Mouse (Mus musculus): Measurements from ENCODE around the gene Tmem127. TPM values are rescaled to one million over a fixed set of nuclear protein-coding genes. Genes with fewer than 3 reads are reported as not detected.

Tmem127 gene
- polyA plus RNA-seq, 1 experiment from 2014 or later, result 30.4 TPM

DNA sequence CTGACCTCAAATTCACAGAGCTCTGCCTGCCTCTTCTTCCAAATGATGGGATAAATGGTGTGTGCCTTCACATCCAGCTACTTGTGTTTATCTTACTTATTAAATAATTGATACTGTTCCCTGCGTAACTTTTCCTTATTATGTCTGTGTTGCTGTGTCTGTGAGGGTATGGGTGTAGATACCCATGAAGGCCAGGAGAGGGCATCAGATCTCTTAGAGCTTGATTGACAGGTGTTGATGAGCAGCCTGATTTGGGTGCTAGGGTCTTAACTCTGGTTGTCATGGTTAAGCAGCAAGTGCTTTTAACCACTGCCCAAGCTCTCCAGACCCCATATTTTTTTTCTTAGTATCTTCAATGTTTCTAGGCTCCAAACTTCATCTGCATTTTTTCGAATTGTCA is 61.0 kb downstream of the Tmem127 start:
- no peaks in the 10 kb centered on the region for H3K4me1 ChIP-seq (ENCODE audit: insufficient read depth, low read depth, low read length)
- no peaks in the 10 kb centered on the region for H3K36me3 ChIP-seq (ENCODE audit: insufficient read depth, low read length)
- no peak for ATAC-seq
- no peaks in the 10 kb centered on the region for H3K27me3 ChIP-seq (replicated peaks; ENCODE audit: insufficient read depth, low read length)
- DNase-seq (ENCODE audit: low spot score), result peak; percentile 53
- no peak overlapping the region for H3K4me2 ChIP-seq (replicated peaks; ENCODE audit: low read depth, low read length)
- 92% methylated on average over 2 of the region's 2 CpGs for WGBS
- no peak overlapping the region for H3K4me3 ChIP-seq (ENCODE audit: low read depth, low read length)
- H3K27ac ChIP-seq (ENCODE audit: low read length), result no peak overlapping the region
- H3K9ac ChIP-seq (replicated peaks; ENCODE audit: low read depth), result no peak overlapping the region
- TF ChIP-seq EP300 (IDR thresholded peaks at IDR 0.05) (no peak), CTCF (IDR thresholded peaks at IDR 0.05) (peak; percentile 69)
- no peaks in the 10 kb centered on the region for H3K9me3 ChIP-seq (ENCODE audit: low read length)

DNA sequence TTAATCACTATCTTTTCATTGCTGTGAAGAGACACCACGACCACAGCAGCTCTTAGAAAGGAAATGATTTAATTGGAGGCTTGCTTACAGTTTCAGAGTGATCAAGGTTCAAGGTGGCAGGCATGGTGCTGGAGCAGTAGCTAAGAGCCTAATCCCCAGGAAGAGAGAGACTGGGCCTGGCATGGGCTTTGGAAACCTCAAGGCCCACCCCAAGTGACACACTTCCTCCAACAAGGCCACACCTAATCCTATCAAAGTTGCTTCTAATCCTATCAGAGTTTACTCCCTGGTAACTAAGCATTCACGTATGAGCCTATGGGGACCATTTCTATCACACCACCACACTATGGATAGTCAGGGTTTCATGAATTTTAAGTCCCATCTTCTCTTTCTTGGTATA is 62.5 kb downstream of the Tmem127 start:
- DNase-seq (ENCODE audit: low spot score) (no peak), ATAC-seq (no peak)
- Histone ChIP-seq H3K4me1 (ENCODE audit: insufficient read depth, low read depth, low read length) (no peaks in the 10 kb centered on the region), H3K9ac (replicated peaks; ENCODE audit: low read depth) (no peak overlapping the region), H3K9me3 (ENCODE audit: low read length) (no peaks in the 10 kb centered on the region), H3K27me3 (replicated peaks; ENCODE audit: insufficient read depth, low read length) (no peaks in the 10 kb centered on the region), H3K4me2 (replicated peaks; ENCODE audit: low read depth, low read length) (no peak overlapping the region), H3K27ac (ENCODE audit: low read length) (no peak overlapping the region), H3K4me3 (ENCODE audit: low read depth, low read length) (no peak overlapping the region), H3K36me3 (ENCODE audit: insufficient read depth, low read length) (no peaks in the 10 kb centered on the region)
- 44% methylated on average over 2 of the region's 2 CpGs for WGBS
- TF ChIP-seq CTCF (IDR thresholded peaks at IDR 0.05), result no peak
- TF ChIP-seq EP300 (IDR thresholded peaks at IDR 0.05), result no peak

DNA sequence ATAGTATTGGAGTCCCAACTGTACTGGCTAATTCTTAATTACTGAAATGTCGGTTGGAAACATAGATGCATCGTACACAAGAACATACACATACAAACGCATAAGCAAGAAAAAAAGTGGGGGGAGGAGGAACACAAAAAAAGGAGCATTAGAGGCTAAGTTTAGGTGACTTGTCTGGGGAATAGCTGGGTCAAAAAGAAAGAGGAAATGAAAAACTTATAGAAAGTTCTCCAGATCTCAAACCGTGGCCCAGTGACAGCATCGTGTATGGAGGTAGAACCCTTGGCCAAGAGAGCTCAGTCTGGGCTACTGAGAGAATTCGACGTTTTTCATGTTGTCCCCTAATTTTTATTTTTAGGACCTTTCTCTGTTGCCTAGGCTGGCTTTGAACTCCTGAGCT is 63.0 kb downstream of the Tmem127 start:
- no peak overlapping the region for H3K9ac ChIP-seq (replicated peaks; ENCODE audit: low read depth)
- no peaks in the 10 kb centered on the region for H3K36me3 ChIP-seq (ENCODE audit: insufficient read depth, low read length)
- no peak overlapping the region for H3K4me3 ChIP-seq (ENCODE audit: low read depth, low read length)
- no peak for ATAC-seq
- WGBS, result 91% methylated on average over 7 of the region's 7 CpGs
- H3K27ac ChIP-seq (ENCODE audit: low read length), result no peak overlapping the region
- H3K9me3 ChIP-seq (ENCODE audit: low read length), result no peaks in the 10 kb centered on the region
- H3K4me1 ChIP-seq (ENCODE audit: insufficient read depth, low read depth, low read length), result no peaks in the 10 kb centered on the region
- H3K4me2 ChIP-seq (replicated peaks; ENCODE audit: low read depth, low read length), result no peak overlapping the region
- no peak for TF ChIP-seq EP300 (IDR thresholded peaks at IDR 0.05)
- TF ChIP-seq CTCF (IDR thresholded peaks at IDR 0.05), result no peak
- no peaks in the 10 kb centered on the region for H3K27me3 ChIP-seq (replicated peaks; ENCODE audit: insufficient read depth, low read length)
- no peak for DNase-seq (ENCODE audit: low spot score)

Other genes starting within 250 kb of the Tmem127 start
- 4.8 and 5.5 TPM in 2 replicates for gene Ap4e1, start 239.2 kb upstream of the Tmem127 start, polyA plus RNA-seq (2015; fragmentation: Nextera tagmentation; extraction: Ambion mirVana)
- gene Blvra, start 177.2 kb upstream of the Tmem127 start, polyA plus RNA-seq (2015; fragmentation: Nextera tagmentation; extraction: Ambion mirVana), result 44.3 and 48.8 TPM in 2 replicates
- gene Ncaph, start 114.0 kb upstream of the Tmem127 start, polyA plus RNA-seq (2015; fragmentation: Nextera tagmentation; extraction: Ambion mirVana), result 13.4 and 17.7 TPM in 2 replicates
- 21.5 and 24.5 TPM in 2 replicates for gene Itpripl1, start 104.5 kb upstream of the Tmem127 start, polyA plus RNA-seq (2015; fragmentation: Nextera tagmentation; extraction: Ambion mirVana)
- 1.9 and 2.0 TPM in 2 replicates for gene 1810024B03Rik, start 39.6 kb upstream of the Tmem127 start, polyA plus RNA-seq (2015; fragmentation: Nextera tagmentation; extraction: Ambion mirVana)
- gene Snrnp200, start 39.5 kb upstream of the Tmem127 start, polyA plus RNA-seq (2015; fragmentation: Nextera tagmentation; extraction: Ambion mirVana), result 18.8 and 20.5 TPM in 2 replicates
- 54.4 and 61.4 TPM in 2 replicates for gene Ciao1, start 92 bp upstream of the Tmem127 start, polyA plus RNA-seq (2015; fragmentation: Nextera tagmentation; extraction: Ambion mirVana)
- 34.2 and 37.9 TPM in 2 replicates for gene Stard7, start 22.3 kb downstream of the Tmem127 start, polyA plus RNA-seq (2015; fragmentation: Nextera tagmentation; extraction: Ambion mirVana)
- gene Dusp2, start 88.3 kb downstream of the Tmem127 start, polyA plus RNA-seq (2015; fragmentation: Nextera tagmentation; extraction: Ambion mirVana), result 3.6 and 4.3 TPM in 2 replicates
- gene Astl, start 90.7 kb downstream of the Tmem127 start, polyA plus RNA-seq (2015; fragmentation: Nextera tagmentation; extraction: Ambion mirVana), result not detected in 2 replicates
- 0.10 and 0.30 TPM in 2 replicates for gene Adra2b, start 115.3 kb downstream of the Tmem127 start, polyA plus RNA-seq (2015; fragmentation: Nextera tagmentation; extraction: Ambion mirVana)
- 0.21 and 0.23 TPM in 2 replicates for gene Gpat2, start 177.3 kb downstream of the Tmem127 start, polyA plus RNA-seq (2015; fragmentation: Nextera tagmentation; extraction: Ambion mirVana)
- gene Fahd2a, start 196.7 kb downstream of the Tmem127 start, polyA plus RNA-seq (2015; fragmentation: Nextera tagmentation; extraction: Ambion mirVana), result 17.0 and 20.0 TPM in 2 replicates